Mouse (Mus musculus) c-Kit-positive CD71-negative TER-119-negative erythroid progenitor cells, embryonic 14.5 days (primary cell): ENCODE results near the gene Tsnax.

Experiments used
- DNase-seq: peaks from one replicate; pipeline ENCODE4 v3.0.0-alpha.2; 2013; ENCODE audit warnings: low read depth

Gene Tsnax

DNA sequence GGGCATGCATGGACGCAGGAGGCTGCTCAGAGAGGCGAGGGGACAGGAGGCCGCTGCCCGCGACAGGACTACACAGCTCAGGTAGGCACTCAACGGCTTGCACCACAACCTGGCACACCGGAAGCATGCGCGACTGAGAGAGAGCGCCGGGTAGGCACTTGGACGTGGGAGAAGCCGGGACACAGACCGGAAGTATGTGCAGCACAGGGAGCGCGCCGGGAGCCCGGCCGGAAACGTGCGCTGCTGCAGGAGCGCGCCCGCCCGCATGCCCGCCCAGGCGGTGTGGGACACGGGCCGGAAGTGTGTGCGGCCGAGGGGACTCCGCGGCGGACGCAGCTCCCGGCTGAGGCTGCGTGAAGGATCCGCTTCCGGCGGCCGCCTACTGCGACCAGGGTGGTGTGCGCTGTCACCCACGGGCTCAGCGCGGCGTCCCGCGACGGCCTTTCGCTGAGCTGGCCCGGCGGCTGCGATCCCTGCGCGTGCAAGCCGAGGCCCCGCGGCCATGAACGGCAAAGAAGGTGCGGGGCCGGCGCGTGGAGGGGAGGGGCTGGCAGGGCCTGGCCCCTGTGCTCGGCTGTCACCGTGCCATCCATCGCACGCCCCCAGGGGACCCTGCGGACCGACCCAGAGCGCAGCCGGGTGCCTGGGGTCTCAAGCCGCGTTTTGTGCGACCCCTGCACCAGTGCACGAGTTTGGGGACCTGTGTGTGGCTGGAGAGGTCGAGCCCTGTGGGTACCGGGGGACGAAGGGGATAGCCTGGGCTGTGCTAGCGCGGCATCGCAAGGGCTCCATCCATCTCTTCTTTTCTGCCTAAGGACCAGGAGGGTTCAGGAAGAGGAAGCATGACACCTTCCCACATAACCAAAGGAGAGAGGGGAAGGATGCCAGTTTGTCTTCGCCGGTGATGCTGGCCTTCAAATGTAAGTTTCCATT is at the start of gene Tsnax:
Tsnax (plus strand) TSS at position 303 of the 933 bp plus-strand sequence.
- DNase-seq: peak; percentile 54

DNA sequence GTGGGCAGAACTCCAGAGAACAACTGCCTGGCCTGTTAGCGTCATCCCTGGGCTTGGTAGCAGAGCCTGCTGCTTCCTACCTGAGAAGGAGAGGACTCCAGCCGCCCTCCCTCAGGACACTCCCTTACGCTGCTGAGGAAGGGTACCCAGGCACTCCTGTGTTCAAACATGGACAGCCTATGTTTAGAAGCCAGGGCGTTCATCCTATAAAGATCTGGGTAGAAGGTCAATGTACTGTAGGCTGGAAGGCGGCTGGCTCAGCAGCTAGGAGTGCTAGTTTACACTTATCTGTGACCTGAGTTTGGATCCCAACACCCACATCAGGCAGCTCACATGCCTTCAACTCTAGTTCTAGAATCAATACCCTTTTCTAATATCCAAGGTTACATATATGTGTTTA is 49.6 kb upstream of the Tsnax start:
- no peak for DNase-seq

DNA sequence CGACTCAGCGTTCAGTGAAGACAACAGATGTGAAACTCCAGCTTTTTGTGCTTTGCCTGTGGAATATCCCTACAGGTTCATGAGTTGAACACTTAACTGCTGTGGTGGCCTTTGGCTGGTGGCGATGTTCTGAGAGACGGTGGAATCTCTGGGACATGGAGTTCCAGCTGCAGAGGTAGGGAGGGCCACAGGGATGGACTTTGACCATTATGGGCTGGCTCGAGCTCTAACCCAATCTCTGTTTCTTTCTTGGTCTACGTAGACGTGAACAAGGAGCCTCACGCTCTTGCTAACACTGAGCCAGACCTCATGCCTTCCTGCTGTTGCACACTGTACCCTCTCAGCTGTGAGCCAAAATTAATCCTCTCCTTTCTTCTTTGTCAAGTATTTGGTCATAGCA is 47.8 kb upstream of the Tsnax start:
- DNase-seq: no peak

- no peak for DNase-seq
Observed at GRCm38 (mm10) chr8:124970312-124970933, 42.4 kb upstream of the Tsnax start.

- no peak for DNase-seq
Observed at GRCm38 (mm10) chr8:124973221-124973620, 39.6 kb upstream of the Tsnax start.

GRCm38 (mm10) chr8:124974254-124974653 is 38.5 kb upstream of the Tsnax start:
- no peak for DNase-seq

- DNase-seq: no peak
Observed at GRCm38 (mm10) chr8:124976211-124976610, 36.6 kb upstream of the Tsnax start.

DNA sequence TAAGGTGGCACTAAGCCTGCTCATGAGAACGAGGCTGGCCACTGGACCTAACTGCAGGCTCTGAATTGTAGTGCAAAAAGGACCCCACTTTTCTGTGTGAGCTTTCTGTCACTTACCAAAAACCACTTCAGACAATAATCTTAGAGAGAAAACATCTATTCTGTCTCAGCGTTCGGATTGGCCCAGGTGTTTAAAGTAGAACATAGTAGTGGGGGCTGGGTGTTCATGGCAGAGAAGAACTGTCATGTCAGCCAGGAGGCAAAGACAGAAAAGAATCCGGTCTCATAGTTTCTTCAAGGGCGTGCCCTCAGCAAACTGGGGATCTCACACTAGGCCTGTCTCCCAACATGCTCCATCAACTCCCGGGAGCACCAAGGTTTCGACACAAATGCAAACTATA is 34.8 kb upstream of the Tsnax start:
- no peak for DNase-seq

- DNase-seq: no peak
Observed at GRCm38 (mm10) chr8:124980036-124980435, 32.8 kb upstream of the Tsnax start.

DNA sequence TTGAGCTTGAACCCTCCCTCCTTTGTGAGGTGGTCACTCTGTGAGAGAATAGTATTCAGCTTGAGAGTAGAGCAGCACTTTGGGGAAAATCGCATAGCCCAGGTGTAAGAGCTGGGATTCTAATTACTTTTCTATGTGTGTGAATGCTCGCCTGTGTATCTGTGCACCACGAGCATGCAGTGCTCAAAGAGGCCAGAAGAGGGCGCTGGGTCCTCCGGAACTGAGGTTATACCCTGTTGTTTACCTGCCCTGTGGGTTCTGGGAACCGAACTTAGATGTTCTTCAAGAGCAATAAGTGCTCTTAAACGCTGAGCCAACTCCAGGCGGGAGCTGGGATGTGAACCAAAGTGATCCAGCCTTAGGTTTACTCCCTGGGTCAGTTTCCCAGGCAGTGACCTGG is 32.0 kb upstream of the Tsnax start:
- no peak for DNase-seq

DNA sequence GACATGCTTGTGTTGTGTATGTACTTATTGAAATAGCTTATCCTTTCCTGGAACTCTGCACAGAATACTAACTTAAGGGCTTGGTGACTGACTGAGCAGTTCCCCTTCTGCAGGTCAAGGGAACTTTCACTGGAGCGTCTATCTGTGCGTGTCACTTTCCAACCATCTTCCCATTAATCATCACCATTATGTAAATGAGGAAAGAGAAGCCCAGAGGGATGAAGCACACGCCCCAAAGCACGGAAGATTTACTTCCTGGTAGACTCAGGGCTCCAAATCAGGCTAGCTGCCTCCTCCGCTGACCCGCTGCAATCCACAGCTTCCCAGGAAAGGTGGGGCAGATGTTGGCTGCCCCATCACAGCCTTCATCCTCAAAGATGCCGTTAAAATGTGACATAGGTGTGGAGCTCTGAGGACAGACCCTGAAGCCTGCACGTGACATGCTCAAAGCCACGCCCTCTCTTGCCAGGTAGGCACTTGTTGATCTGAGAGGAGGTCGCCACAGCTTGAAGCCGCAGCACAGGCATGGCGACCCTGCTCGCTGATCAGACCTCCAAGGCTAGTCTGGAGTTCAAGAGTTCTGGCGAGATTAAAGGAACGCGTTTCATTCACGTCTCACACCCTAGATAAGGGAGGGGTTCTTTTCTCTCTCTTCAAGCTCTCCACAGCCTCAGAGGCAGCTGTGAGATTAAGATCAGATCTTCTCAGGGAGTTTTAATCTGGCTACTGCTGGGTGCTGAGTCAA is 21.7 kb upstream of the Tsnax start:
- DNase-seq: no peak

GRCm38 (mm10) chr8:124991668-124991926 is 21.2 kb upstream of the Tsnax start:
- DNase-seq: no peak

GRCm38 (mm10) chr8:124995776-124996175 is 17.0 kb upstream of the Tsnax start:
- DNase-seq: no peak

DNA sequence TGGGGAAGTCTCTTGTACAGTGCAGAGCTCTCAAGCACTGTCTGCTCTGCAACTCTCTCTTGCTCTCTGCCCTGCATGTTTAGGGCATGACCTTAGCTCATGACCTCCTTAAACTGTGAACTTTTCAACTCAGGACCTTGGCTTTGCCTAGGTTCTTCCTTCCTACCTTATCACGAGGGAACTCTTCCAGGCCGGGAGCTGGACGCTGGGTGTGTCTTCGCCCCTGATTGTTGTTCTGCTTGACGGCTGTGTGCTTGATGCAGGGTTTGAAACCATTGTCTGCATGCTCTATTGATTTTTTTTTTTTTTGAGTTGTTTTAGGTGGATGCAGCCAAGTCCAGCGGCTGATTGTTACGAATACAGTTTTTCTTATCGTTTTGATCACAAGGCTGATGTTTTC is 11.3 kb downstream of the Tsnax start:
- DNase-seq: no peak

- no peak for DNase-seq
Observed at GRCm38 (mm10) chr8:125027211-125027610, 14.4 kb downstream of the Tsnax start.

GRCm38 (mm10) chr8:125028841-125029240 is 16.0 kb downstream of the Tsnax start:
- DNase-seq: no peak

DNA sequence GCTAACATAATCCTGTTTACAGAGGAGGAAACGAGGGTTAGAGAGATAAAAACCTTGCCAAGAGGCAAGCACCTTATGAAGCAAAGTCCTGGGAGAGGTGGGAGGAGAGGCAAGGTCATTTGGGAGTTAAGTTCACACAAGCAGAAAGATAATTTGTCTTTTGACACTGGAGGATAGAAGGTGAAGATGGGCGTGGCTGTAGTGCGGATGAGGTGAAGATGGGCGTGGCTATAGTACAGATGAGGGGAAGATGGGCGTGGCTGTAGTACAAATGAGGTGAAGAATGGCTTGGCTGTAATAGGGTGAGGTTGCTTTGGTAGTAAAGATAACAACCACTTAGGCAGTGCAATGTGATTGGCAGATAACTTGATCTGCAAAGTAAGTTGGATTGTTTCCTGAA is 18.5 kb downstream of the Tsnax start:
- DNase-seq: no peak

DNA sequence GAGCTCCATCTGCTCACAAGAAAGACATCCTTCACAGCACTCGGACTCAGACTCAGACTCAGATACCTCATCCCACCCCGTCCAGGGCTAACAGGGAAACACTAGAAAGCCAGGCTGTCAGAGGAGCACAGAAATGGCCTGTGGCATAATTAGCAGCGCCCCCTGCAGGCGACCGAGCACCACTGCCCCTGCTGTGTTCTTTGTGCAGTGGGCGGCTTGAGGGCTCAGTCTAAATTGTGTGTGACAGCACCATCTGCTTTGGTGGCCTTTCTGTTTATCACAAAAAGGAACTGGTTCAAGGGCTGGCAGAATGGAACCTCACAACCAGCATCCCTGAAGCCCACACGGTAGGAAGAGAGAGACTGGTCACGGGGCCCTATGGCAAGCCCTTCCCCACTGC is 21.9 kb downstream of the Tsnax start:
- DNase-seq: peak; percentile 37

GRCm38 (mm10) chr8:125037081-125037480 is 24.3 kb downstream of the Tsnax start:
- DNase-seq: no peak

- no peak for DNase-seq
Observed at GRCm38 (mm10) chr8:125038731-125039130, 25.9 kb downstream of the Tsnax start.

DNA sequence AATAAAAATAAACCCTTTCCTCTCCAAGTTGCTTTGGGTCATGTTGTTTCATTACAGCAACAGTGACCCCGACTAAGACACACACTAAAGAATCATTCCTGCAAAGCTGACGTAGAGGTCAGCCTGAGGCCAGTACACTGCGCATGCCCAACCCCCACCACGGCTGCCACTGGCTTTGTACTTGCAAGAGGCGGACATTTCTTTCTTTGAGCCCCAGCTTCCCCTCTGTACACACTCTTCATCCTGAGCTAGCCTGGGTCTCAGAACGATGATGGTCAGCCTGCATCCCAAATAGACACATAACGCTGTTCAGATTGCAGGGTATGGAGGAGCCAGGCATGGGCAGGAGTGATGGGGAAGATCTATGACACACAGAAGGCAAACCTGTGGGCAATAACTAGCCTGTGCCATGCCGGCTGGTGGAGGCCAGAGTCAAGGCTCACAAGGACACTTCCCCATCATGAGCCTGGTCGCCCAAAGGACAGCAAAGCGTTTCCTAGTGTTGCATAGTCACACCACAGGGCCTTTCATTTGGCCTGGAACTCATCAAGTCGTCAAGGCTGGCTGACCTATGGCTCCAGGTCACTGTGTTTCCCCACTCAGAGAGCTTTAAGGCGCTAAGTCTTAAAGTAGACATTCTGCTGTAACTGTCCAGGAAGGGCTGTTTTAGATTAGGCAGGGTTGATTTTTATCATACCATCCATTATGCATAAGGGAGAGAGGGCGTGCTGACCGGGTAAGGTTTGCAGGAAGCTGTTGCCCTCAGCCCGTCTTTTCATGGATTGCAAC is 28.0 kb downstream of the Tsnax start:
- DNase-seq: no peak

DNA sequence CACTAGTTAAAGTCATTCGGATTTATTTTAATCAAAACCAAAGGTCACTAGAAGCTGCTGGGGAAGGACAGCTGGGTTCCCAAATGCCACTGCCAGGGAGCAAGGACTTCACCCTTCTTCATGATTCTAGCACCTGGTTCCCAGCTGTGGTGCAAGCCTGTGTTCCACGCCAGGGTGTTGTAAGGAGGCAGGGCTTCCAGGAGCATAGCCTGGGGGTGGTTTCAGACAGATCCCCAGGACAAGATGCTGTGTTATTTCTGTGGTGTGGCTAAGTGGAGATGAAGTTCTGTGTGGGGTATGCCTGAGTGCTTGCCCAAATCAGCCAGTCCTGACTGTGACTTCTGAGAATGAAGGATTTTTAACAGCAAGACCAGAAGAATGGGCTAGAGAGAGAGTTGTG is 28.7 kb downstream of the Tsnax start:
- DNase-seq: no peak
